Mouse (Mus musculus): ENCODE data around the gene Gm3573.
"Not testable (repeated sequence)": the region's sequence is repeated elsewhere in the genome, so short reads cannot be mapped to it uniquely, and the experiment has no call there.

GRCm38 (mm10) chr14:42190691-42191090 lies at the start of gene Gm3573:
- TF ChIP-seq CTCF (IDR thresholded peaks at IDR 0.05; ENCODE audit: low read depth, low read length); POLR2A (IDR thresholded peaks at IDR 0.05; ENCODE audit: insufficient read depth, low read length); EP300 (IDR thresholded peaks at IDR 0.05; ENCODE audit: insufficient read depth, low read depth, low read length): not testable (repeated sequence)
